Mouse (Mus musculus) heart, postnatal 4 days (tissue): Measurements from ENCODE around the gene Nr2e3. TPM values are rescaled to one million over a fixed set of nuclear protein-coding genes. Genes with fewer than 3 reads are reported as not detected.
"Not testable (repeated sequence)": the region's sequence is repeated elsewhere in the genome, so short reads cannot be mapped to it uniquely, and the experiment has no call there.

ENCODE experiments used
- DNase-seq: peaks from one replicate; pipeline ENCODE4 v3.0.0; 2021
- total RNA-seq, 2 experiments: library from RNA; stranded (reverse); gene quantifications; 2 replicates each; pipeline ENCODE4 v1.2.3; 2021

The Nr2e3 gene
- total RNA-seq, 2 experiments from 2014 or later, result not detected

GRCm38 (mm10) chr9:59949981-59950380 is 10.5 kb downstream of the Nr2e3 start:
- DNase-seq, result no peak

DNA sequence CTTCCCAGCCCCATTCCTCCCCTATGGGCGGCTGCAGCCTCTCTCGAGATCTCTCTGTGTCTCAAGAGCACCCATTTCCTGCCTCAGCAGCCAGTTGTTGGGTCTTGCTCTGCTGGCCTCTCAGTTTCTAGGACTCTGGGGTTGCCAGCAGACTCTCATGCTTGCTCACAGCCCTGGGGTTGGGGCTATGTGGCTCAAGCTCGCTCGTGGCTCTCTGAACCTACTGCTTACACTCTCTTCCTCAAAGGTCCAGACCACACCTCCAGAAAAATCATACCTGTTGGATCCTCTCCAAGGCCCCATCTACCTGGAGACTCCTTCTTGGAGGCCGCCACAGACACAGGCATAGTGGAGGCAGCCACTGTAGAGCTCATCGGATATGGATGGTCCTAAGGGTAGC is 10.9 kb downstream of the Nr2e3 start:
- DNase-seq, result no peak

DNA sequence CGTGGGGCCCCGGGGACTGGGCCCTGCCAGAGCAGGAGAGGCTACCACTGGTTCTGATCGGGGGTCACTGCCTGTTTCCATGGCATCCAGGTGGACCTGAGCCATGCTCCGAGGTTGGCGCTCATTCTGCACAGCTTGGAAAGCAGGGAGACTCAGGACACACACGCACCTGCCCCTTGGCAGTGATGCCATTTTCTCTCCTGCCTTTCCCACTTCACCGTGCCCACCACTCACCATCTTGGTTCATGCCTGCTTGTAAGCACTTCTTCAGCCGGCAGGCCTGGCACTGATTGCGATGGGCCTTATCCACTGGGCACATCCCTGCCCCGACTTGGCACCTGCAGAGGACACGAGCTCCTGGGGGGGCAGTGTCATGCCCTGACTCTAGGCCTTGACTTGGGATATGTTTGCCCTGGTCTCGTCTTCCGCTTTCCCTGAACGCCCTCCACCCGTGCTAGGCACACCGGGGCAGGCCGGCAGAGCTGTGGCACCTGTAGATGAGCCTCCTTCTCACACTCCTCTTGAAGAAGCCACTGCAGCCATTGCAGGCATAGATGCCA is 11.7 kb downstream of the Nr2e3 start:
- no peak for DNase-seq

GRCm38 (mm10) chr9:59948226-59948625 is 12.2 kb downstream of the Nr2e3 start:
- no peak for DNase-seq

GRCm38 (mm10) chr9:59947271-59947670 is 13.2 kb downstream of the Nr2e3 start:
- peak; percentile 5 for DNase-seq

DNA sequence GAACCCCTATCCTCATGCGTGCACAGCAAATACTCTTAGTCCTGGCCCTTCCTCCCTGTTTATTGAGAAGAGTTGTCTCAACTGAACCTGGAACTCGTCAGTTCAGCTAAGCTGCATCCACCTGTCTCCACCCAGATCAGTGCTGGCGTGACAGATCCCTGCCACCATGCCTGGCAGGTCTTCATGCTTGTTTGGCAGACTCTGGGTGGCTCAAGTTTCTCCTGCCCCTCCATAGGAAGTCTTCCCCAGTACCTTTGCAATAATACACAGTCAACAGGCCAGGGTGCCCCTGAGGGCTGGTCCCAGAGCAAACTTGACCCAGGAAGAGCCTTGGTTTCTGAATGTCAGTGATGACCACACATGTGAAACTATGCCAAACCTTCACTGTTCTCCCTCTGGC is 15.2 kb downstream of the Nr2e3 start:
- DNase-seq, result no peak

- DNase-seq, result no peak
These were observed 16.6 kb downstream of the Nr2e3 start for GRCm38 (mm10) chr9:59943826-59944225.

GRCm38 (mm10) chr9:59942501-59943085 is 17.9 kb downstream of the Nr2e3 start:
- no peak for DNase-seq

DNA sequence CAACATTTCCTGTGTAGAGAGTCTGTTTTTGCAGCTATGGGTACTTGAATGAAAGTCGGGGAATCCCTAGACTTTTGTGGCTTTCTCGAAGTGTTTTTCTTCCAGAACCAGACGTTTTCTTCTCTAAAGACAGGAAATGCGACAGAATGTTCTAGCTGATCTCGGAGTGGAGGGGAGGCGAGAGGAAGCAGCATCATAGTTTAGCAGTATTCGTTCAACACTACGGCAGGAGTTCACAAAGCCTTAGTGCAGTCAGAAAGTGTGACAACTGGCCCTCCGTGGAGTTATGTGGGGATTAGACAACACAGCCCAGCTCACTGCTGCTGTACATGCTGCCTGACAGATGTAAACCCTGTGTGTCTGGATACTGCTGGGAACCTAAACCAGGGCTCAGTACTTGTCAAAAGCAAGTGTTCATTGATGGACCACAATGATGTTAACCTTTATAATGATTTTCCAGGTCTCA is 18.5 kb downstream of the Nr2e3 start:
- DNase-seq, result no peak

GRCm38 (mm10) chr9:59940913-59941884 is 19.3 kb downstream of the Nr2e3 start:
- no peak for DNase-seq

DNA sequence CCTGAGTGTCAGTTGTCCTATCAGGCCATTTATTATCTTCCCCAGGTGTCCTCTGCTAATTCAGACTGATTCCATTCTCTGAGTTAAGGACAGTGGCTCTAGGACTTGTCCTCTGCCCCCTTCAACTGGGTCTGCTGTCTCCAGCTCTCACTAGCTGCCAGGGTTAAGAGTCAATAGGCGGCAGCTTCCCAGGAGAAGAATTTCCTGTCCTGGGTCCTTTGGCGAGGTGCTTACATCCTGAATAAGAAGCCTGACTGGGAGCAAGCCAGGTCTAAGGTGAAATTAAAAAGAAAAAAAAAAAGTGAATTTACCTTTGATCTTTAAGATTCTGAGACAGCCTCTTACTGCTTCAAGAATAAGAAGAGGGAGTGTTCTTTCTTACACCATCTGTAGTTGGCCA is 20.8 kb downstream of the Nr2e3 start:
- no peak for DNase-seq

GRCm38 (mm10) chr9:59938529-59938928 is 21.9 kb downstream of the Nr2e3 start:
- DNase-seq, result no peak

- DNase-seq, result not testable (repeated sequence)
These were observed 24.6 kb downstream of the Nr2e3 start for GRCm38 (mm10) chr9:59935866-59936265.

- DNase-seq, result no peak
These were observed 30.2 kb downstream of the Nr2e3 start for GRCm38 (mm10) chr9:59930248-59930647.

- no peak for DNase-seq
These were observed 45.7 kb downstream of the Nr2e3 start for GRCm38 (mm10) chr9:59914761-59915160.

DNA sequence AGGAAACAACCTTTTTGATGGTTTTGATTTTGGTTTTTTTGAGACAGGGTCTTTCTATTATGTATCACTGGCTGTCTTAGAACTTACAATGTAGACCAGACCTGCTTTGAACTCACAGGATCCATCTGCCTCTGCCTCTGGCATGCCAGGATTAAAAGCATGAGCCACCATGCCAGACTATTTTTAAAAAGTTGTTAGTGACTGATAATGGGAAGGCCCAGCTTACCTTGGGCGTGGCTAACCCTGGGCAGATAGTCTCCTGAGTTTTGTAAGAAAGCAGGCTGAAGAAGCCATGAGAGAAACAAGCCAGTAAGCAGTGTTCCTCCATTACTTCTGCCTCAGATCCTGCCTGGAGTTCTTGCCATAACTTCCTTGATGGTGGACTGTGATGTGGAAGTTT is 57.1 kb downstream of the Nr2e3 start:
- DNase-seq, result no peak

Other genes with a start within 250 kb of the Nr2e3 start
- 1 to 10 TPM; 4.3 to 4.4 TPM for gene Senp8, start 209.9 kb downstream of the Nr2e3 start, total RNA-seq
- 10 to 100 TPM; 21.5 to 23.4 TPM for gene Myo9a, start 209.8 kb downstream of the Nr2e3 start, total RNA-seq